Mouse (Mus musculus): ENCODE measurements at regions not wholly inside any gene's neighbourhood (a gene's known extent, or its start where the extent isn't known, plus 50 kb on each side); places are given as distances from the start of the nearest gene placed in this dataset.

DNA sequence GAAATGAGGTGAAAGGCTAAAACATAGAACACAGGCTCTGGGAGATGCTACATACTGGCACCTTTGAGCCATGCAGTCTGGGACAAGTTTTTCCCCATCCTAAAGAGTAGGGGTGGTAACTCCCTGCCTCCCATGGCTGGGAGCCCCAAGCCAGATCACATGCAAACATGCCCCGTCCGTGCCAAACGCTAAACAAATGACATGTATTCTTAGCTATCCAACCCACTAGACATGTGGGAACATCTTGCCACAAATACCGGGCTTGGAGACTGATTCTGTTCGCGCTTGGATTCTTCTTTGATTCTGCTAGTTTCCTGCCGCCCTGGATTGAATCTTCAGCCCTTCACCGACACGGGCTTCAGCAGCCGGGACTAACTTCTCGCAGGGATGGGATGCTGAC, 208.7 kb downstream of the Sox9 start:
- TF ChIP-seq CTCF (IDR thresholded peaks at IDR 0.05) (no peak), EP300 (IDR thresholded peaks at IDR 0.05) (no peak)

Data from lung, postnatal 0 days (tissue).